Mouse (Mus musculus): ENCODE results near the gene Grhpr.
A peak's percentile ranks its signal among the peaks of the same experiment; 100 is the strongest.
"Not testable (repeated sequence)": the region's sequence is repeated elsewhere in the genome, so short reads cannot be mapped to it uniquely, and the experiment has no call there.

Gene Grhpr

GRCm38 (mm10) chr4:44973871-44974270 lies 7.3 kb upstream of the Grhpr start:
- DNase-seq (ENCODE audit: low spot score in 2 of 2), result no peak

GRCm38 (mm10) chr4:44974331-44974730 lies 6.9 kb upstream of the Grhpr start:
- DNase-seq (ENCODE audit: low spot score in 2 of 2), result no peak

- DNase-seq (ENCODE audit: low spot score in 2 of 2), result no peak
Measured at GRCm38 (mm10) chr4:44976026-44976615, 5.1 kb upstream of the Grhpr start.

- DNase-seq (ENCODE audit: low spot score in 2 of 2), result no peak
Measured at GRCm38 (mm10) chr4:44976921-44977710, 4.1 kb upstream of the Grhpr start.

- DNase-seq (ENCODE audit: low spot score in 2 of 2), result no peak
Measured at GRCm38 (mm10) chr4:44978175-44978574, 3.0 kb upstream of the Grhpr start.

GRCm38 (mm10) chr4:44979794-44980338 lies 1.3 kb upstream of the Grhpr start:
- DNase-seq (ENCODE audit: low spot score in 2 of 2), result no peak

GRCm38 (mm10) chr4:44981974-44982287 lies 736 bp downstream of the Grhpr start:
- DNase-seq (ENCODE audit: low spot score in 2 of 2), result no peak

- DNase-seq (ENCODE audit: low spot score in 2 of 2), result no peak
Measured at GRCm38 (mm10) chr4:44982440-44983130, 1.4 kb downstream of the Grhpr start.

GRCm38 (mm10) chr4:44983131-44983740 lies 2.0 kb downstream of the Grhpr start:
- no peak for DNase-seq (ENCODE audit: low spot score in 2 of 2)

GRCm38 (mm10) chr4:44990560-44990959 lies 9.4 kb downstream of the Grhpr start:
- no peak for DNase-seq (ENCODE audit: low spot score in 2 of 2)

- not testable (repeated sequence) for DNase-seq (ENCODE audit: low spot score in 2 of 2)
Measured at GRCm38 (mm10) chr4:44992330-44992729, 11.1 kb downstream of the Grhpr start.

GRCm38 (mm10) chr4:44993179-44993578 lies 12.0 kb downstream of the Grhpr start:
- DNase-seq (ENCODE audit: low spot score in 2 of 2), result not testable (repeated sequence)

GRCm38 (mm10) chr4:44993847-44994246 lies 12.7 kb downstream of the Grhpr start:
- DNase-seq (ENCODE audit: low spot score in 2 of 2), result no peak

GRCm38 (mm10) chr4:44994776-44995175 lies 13.6 kb downstream of the Grhpr start:
- no peak for DNase-seq (ENCODE audit: low spot score in 2 of 2)

GRCm38 (mm10) chr4:44998071-44998470 lies 16.9 kb downstream of the Grhpr start:
- DNase-seq (ENCODE audit: low spot score in 2 of 2), result no peak

- DNase-seq (ENCODE audit: low spot score in 2 of 2), result no peak
Measured at GRCm38 (mm10) chr4:45000001-45000400, 18.8 kb downstream of the Grhpr start.

- DNase-seq (ENCODE audit: low spot score in 2 of 2), result no peak
Measured at GRCm38 (mm10) chr4:45005452-45005851, 24.3 kb downstream of the Grhpr start.

- no peak for DNase-seq (ENCODE audit: low spot score in 2 of 2)
Measured at GRCm38 (mm10) chr4:45010806-45011415, 29.7 kb downstream of the Grhpr start.

GRCm38 (mm10) chr4:45011581-45012104 lies 30.4 kb downstream of the Grhpr start:
- peak in 1 of 2 experiments; percentile 41 for DNase-seq (ENCODE audit: low spot score in 2 of 2)

GRCm38 (mm10) chr4:45012105-45012975 lies 31.1 kb downstream of the Grhpr start, which contains the start of gene Zbtb5:
Gene Zbtb5 (minus strand): TSS chr4:45012412.
- peak; percentile 99 for DNase-seq (ENCODE audit: low spot score in 2 of 2)
